Mouse (Mus musculus) urinary bladder, adult 2 months (tissue): ENCODE data around the gene Wfdc17. TPM values are rescaled to one million over a fixed set of nuclear protein-coding genes. Genes with fewer than 3 reads are reported as not detected.

Source experiments
- DNase-seq: peaks from one replicate; pipeline ENCODE4 v3.0.0; 2022; ENCODE audit warnings: low spot score
- polyA plus RNA-seq: library from polyadenylated mRNA; depleted of rRNA; stranded (reverse); fragments of >200 nt; gene quantifications from 2 replicates; pipeline ENCODE4 v1.2.3, GENCODE M21; 2012; rRNA removed

The Wfdc17 gene
- polyA plus RNA-seq, 1 experiment = 38.7 TPM

DNA sequence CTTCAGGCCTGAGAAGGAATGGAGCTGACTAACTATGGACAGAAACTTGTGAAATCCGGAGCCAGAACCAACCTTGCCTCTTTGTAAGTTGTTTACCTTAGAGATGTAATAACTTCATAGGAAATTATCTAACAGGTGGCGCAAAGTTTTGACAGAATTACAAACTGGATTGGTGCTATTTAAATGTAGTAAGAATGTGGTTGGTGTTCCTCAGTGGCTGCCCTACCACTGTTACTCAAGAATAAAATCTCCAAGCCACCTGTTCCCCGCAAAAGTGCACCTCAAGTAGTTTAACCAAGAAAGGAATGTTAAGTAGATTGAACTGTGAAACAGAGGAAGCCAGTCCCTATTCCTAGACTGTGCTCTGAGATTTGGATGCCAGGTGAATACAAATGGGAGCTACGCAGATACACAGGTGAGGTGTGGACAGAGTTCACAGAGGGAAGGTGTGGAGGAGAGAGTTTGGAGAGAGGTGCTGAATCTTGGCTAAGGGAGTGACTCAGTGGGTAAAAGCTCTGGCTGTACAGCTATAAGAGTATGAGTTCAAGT, 36.7 kb downstream of the Wfdc17 start:
- DNase-seq = no peak

DNA sequence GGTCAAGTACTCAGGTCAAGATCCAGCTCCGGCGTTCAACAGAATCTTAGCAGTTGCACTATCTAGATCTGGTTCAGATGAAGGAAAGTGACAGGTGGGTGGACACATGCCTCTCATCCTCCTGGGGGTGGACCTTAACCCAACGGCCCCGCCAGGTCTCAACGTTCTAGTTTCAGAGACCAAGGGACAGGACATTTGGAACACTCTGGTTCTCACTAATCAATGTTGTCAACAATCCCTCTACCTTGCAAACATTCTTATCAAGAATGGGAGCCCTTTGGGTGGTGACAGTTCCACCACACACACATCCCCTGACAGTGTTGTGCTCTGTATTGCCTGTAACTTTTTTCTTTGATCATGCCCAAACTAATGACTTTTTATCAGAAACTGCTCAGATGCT, 38.0 kb downstream of the Wfdc17 start:
- no peak for DNase-seq

DNA sequence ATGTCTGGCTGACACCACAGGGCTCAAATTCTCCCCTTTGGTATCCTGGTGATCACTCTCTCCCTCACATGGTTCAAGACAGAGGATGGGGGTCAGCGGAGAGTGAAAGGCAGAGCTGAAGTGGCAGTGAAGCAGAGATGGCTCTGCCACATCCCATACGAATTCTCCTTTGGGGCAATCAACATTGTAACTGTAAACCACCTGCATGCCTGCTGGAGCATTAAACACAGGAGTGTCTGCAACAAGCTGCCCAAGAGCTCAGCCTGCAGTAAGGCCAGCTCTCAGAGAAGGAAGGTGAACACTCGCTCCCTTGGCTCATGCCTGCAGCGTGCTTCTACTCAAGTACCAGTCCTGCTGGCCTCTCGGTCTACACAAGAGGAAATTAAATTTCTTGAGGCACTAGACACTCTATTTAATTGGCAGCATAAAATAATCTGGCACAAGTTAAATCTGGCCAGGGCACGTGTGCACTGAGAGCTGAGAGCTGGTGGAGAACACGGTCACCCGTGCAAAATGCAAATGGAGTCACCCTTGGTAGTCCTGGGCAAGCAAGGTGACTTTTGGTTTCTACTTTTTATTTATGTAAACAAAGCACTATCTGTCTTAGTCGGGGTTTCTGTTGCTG, 39.1 kb downstream of the Wfdc17 start:
- DNase-seq = no peak

DNA sequence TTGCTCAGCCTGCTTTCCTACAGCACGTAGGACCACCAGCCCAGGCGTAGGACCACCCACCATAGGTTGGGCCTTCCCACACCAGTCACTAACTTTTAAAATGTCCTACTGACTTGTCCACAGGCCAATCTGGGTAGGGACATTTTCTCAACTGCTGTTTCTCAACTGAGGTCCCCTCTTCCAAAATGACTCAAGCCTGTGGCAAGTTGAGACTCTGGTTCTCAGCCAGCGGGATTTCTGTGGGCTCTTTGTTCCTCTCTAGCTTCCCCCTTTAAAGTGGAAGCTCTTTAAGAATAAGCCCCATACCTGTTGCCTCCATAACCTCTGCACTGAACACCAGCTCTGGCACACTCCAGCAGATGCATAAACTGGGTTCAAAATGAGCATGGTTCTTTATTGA, 39.7 kb downstream of the Wfdc17 start:
- DNase-seq = no peak

DNA sequence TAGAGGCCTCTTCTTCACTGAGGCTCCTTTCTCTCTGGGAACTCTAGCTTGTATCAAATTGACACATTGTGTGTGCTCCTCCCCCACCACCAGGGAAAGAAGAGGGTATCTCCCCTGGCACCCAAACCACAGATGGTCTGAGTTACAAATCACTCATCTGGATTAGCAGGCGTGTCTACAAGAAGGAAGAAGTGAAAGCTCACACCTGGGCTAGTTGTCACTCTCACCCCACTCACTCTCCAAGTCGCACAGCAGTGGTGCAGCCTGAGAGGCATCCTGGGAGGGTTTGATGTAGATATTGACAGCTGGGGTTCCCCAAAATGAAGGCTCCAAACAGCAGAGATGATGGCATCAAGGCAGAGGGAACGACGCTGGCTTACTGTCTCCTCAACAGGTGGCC, 42.4 kb downstream of the Wfdc17 start:
- DNase-seq = no peak

DNA sequence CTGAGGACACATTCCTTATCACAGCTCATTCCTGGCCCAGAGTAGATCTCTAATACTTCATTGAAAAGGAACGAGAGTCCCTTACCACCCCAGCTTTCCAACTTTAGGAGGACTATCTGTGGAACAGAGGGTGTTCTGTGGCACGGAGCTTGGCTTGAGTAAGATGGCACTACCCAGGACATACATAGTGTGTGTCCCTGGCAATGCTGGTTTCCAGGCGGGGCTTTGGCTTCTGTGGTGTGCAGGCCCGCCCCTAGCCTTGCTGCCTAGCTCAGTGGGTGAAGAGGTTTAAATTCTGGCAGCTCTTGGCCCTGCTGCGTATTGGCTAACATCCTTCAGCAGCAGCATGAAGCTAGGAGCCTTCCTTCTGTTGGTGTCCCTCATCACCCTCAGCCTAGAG, 42.9 kb downstream of the Wfdc17 start, which contains the start of gene Wfdc21:
TSS of gene Wfdc21 (plus strand) at position 260 of the 400 bp plus-strand sequence.
- no peak for DNase-seq

DNA sequence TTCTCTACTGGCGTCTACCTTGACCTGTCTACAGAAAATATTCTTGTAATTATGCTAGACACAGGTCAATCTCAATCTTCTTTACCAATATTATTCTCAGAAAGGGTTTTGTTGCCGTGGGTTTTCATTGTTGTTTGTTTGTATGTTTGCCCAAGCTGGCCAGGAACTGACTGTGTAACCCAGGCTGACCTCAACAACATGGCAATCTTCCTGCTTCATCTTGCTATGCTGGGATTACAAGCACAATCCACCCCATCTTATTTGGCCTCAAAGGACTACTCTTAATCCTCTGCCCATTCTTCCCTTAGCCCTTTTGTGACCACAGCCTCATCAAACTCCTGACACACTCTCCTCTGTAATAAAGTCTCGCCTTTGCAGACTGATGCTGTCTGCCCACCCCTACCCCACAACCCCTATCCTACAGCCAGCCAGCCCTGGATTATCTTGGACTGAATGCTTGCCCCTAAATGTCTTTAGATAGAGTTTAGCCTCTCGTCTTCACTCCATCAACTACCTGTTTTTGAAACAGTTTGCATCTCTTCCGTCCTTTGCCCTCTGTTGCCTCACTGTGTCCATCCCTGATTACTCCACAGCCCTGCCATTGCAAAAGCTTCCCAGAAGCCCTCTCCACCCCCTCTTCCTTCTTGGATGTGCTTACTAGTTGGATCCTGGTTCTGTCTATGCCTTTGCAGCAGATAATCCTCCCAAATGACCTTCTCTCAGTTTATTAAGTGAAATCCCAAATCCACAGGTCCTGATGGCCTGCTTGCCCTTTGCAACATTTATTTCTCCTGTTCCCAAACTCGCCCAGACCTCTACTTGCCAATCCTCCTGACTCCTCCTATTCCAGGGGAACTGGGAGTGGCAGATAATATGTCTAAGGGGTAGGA, 43.8 kb downstream of the Wfdc17 start:
- DNase-seq = no peak

DNA sequence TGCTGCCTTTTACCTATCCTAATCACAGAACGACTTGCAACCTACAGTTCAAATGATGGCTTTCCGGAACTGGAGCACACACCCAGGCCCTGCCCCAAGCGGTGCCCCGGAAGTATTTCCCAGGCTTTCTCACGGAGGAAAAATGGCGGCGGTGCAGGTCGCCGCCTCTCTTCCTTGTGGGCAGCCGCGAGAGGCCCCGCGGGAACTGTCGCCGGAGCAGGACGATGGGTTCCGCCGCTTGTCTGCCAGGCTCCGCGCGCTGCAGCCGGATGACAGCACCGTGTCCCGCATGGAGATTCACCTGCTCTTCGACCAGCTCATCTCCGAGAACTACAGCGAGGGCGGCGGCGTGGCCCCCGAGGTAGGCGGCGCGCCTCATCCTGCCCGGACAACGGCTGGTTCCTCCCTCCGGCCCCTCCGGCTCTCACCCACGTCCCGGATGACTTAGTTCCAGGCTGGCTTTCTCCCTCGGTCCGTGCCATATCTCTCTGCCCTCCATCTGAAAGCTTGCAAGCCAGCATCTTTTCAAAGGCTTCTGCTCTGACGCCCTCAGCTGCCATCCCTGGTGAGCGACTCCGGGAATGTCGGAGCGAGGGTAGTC, 49.9 kb downstream of the Wfdc17 start, which contains the start of gene Heatr6:
TSS of gene Heatr6 (plus strand) at position 116 of the 601 bp plus-strand sequence.
- DNase-seq = peak; percentile 74

DNA sequence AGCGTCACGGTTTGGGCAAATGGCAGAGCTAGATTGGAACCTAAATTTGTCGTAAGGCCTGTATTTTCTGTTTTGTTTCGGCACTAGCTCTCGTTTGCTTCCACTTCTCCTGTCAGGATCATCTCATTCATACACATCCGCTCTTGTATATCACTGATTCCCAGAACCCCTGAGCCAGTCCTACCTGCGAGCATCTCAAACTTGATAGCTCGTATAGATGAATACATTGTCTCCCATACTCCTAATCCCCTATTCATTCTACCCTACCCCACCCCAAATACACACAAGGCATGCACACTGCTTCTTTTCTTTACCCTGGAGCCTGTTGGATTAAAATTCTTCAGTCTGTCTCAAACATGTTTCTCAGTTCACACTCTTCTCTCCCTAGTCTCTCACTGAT, 50.4 kb downstream of the Wfdc17 start:
- no peak for DNase-seq

Other genes with a start within 250 kb of the Wfdc17 start
- gene Mmp28, start 240.9 kb upstream of the Wfdc17 start, polyA plus RNA-seq = 12.7 and 16.8 TPM in 2 replicates
- 39.1 and 55.5 TPM in 2 replicates for gene Taf15, start 230.9 kb upstream of the Wfdc17 start, polyA plus RNA-seq
- 0.03 and 0.11 TPM in 2 replicates for gene Heatr9, start 181.8 kb upstream of the Wfdc17 start, polyA plus RNA-seq
- 14.9 and 15.6 TPM in 2 replicates for gene Ccl5, start 173.5 kb upstream of the Wfdc17 start, polyA plus RNA-seq
- gene Ccl9, start 125.4 kb upstream of the Wfdc17 start, polyA plus RNA-seq = 19.4 and 19.7 TPM in 2 replicates
- gene Ccl6, start 110.9 kb upstream of the Wfdc17 start, polyA plus RNA-seq = 40.2 and 42.6 TPM in 2 replicates
- gene Rpl9-ps1, start 58.4 kb upstream of the Wfdc17 start, polyA plus RNA-seq = not detected in 2 replicates
- 0.67 and 0.94 TPM in 2 replicates for gene Ccl3, start 54.6 kb upstream of the Wfdc17 start, polyA plus RNA-seq
- 1.2 TPM in 2 replicates for gene Ccl4, start 41.4 kb upstream of the Wfdc17 start, polyA plus RNA-seq
- gene Wfdc18, start 5.0 kb downstream of the Wfdc17 start, polyA plus RNA-seq = 0.15 TPM in 1 of 2 replicates, not detected in the other
- gene Wfdc21, start 42.9 kb downstream of the Wfdc17 start, polyA plus RNA-seq = 1.4 and 1.6 TPM in 2 replicates
- 12.5 and 13.1 TPM in 2 replicates for gene Heatr6, start 49.7 kb downstream of the Wfdc17 start, polyA plus RNA-seq
- 11.7 and 12.5 TPM in 2 replicates for gene Hnf1b, start 146.1 kb downstream of the Wfdc17 start, polyA plus RNA-seq
- gene Ddx52, start 238.1 kb downstream of the Wfdc17 start, polyA plus RNA-seq = 18.5 and 19.5 TPM in 2 replicates